In the genomic region with DNA sequence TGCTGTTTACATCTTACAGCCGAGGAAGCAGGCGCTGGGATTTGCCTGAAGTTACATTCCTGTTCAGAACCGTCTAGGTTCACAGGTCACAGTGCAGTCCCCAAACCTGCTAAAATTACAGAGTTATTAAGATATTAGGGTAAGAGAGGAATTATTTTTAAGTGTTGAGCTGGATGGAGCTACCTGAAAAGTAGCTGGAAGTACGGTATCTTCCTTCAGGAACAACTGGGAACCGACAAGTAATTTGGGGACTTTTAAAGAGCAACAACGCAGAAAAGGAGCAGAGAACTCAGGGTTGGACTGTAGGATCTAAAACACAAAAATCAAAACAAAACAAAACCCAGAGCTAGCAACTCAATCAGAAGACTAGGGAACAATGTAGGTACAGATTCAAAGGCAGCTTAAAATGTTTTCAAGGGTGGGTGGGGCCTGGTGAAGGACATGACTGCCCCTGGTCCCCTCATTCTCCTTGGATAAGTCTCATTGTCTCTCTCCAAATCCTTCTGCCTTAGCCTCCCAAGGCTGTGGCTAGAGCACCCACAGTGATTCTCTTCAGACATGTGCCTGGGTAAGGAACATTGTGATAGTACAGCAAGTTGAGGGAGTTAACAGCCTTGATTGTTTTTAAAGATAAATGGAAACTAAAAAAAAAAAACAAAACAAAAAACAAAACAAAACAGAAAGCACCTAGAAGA, we compare ENCODE assay signal across 7 mouse cellular contexts. TPM values are rescaled to one million over a fixed set of nuclear protein-coding genes. Genes with fewer than 3 reads are reported as not detected.
A peak's percentile ranks its signal among the peaks of the same experiment; 100 is the strongest.
DNase-seq lines count a peak whose midpoint lies in the region; ATAC-seq and TF ChIP-seq lines count a peak whose summit lies in the region.

No protein-coding gene starts in this region.

- H3K4me3 ChIP-seq in lung, embryonic 16.5 days (ENCODE audit: low read length), result peak overlapping the region; percentile 80
- H3K4me3 ChIP-seq in embryonic facial prominence, embryonic 11.5 days (ENCODE audit: low read depth, low read length), result no peak overlapping the region
- H3K4me3 ChIP-seq in intestine, postnatal 0 days (ENCODE audit: low read depth, low read length), result peak overlapping the region; percentile 93
- H3K4me3 ChIP-seq in stomach, embryonic 14.5 days (ENCODE audit: low read depth, low read length), result peak overlapping the region; percentile 83; the same call in 1 of the 2 replicates

- no peaks in the 10 kb centered on the region for H3K36me3 ChIP-seq in lung, embryonic 16.5 days (ENCODE audit: control insufficient read depth, insufficient read depth, low read length)
- H3K36me3 ChIP-seq in embryonic facial prominence, embryonic 11.5 days (replicated peaks; ENCODE audit: control insufficient read depth, insufficient read depth, low read depth, low read length), result no peaks in the 10 kb centered on the region
- H3K36me3 ChIP-seq in intestine, postnatal 0 days (ENCODE audit: control insufficient read depth, insufficient read depth), result no peaks in the 10 kb centered on the region
- no peaks in the 10 kb centered on the region for H3K36me3 ChIP-seq in stomach, embryonic 14.5 days (ENCODE audit: control insufficient read depth, insufficient read depth, low read length)

- TF ChIP-seq CTCF in intestine, postnatal 0 days (IDR thresholded peaks at IDR 0.05; ENCODE audit: low read depth), result no peak

- peak overlapping the region; percentile 66 for H3K4me2 ChIP-seq in lung, embryonic 16.5 days (ENCODE audit: low read depth, low read length)
- peak overlapping the region; percentile 8; the same call in 1 of the 2 replicates for H3K4me2 ChIP-seq in embryonic facial prominence, embryonic 11.5 days (ENCODE audit: low read depth, low read length)
- peak overlapping the region; percentile 67 for H3K4me2 ChIP-seq in intestine, postnatal 0 days (replicated peaks; ENCODE audit: low read depth)
- peak overlapping the region; percentile 75 for H3K4me2 ChIP-seq in stomach, embryonic 14.5 days (replicated peaks; ENCODE audit: low read depth, low read length)

- H3K9me3 ChIP-seq in lung, embryonic 16.5 days (ENCODE audit: control insufficient read depth, low read length), result no peaks in the 10 kb centered on the region
- H3K9me3 ChIP-seq in embryonic facial prominence, embryonic 11.5 days (replicated peaks; ENCODE audit: control insufficient read depth, low read length), result no peaks in the 10 kb centered on the region
- no peaks in the 10 kb centered on the region for H3K9me3 ChIP-seq in intestine, postnatal 0 days (ENCODE audit: control insufficient read depth)
- no peaks in the 10 kb centered on the region for H3K9me3 ChIP-seq in stomach, embryonic 14.5 days (ENCODE audit: control insufficient read depth, low read depth, low read length)

- no peaks in the 10 kb centered on the region for H3K27me3 ChIP-seq in lung, embryonic 16.5 days (ENCODE audit: control insufficient read depth, insufficient read depth, low read depth, low read length)
- H3K27me3 ChIP-seq in embryonic facial prominence, embryonic 11.5 days (ENCODE audit: control insufficient read depth, insufficient read depth, low read length), result no peaks in the 10 kb centered on the region
- H3K27me3 ChIP-seq in intestine, postnatal 0 days (replicated peaks; ENCODE audit: control insufficient read depth, insufficient read depth, low read length), result no peaks in the 10 kb centered on the region
- H3K27me3 ChIP-seq in stomach, embryonic 14.5 days (ENCODE audit: control insufficient read depth, insufficient read depth, low read length), result no peaks in the 10 kb centered on the region

- ATAC-seq in lung, embryonic 16.5 days (ENCODE audit: low read depth), result no peak
- no peak for ATAC-seq in embryonic facial prominence, embryonic 11.5 days (replicated peaks; ENCODE audit: insufficient number of reproducible peaks, low FRiP score, low TSS enrichment, low read depth)
- ATAC-seq in intestine, postnatal 0 days, result no peak
- no peak for ATAC-seq in stomach, embryonic 14.5 days (ENCODE audit: insufficient number of reproducible peaks, insufficient read depth, low FRiP score, low read depth)

- peak overlapping the region; percentile 16 for H3K9ac ChIP-seq in lung, embryonic 16.5 days (ENCODE audit: low read length)
- H3K9ac ChIP-seq in embryonic facial prominence, embryonic 11.5 days (replicated peaks; ENCODE audit: low read length), result peak overlapping the region; percentile 34; the same call in 1 of the 2 replicates
- no peak overlapping the region for H3K9ac ChIP-seq in intestine, postnatal 0 days (ENCODE audit: low read depth, low read length)
- H3K9ac ChIP-seq in stomach, embryonic 14.5 days (replicated peaks; ENCODE audit: low read depth, low read length), result no peak overlapping the region

- WGBS in lung, embryonic 16.5 days, result 40% methylated on average over 6 of the region's 6 CpGs
- WGBS in embryonic facial prominence, embryonic 11.5 days, result 28% methylated on average over 6 of the region's 6 CpGs
- WGBS in intestine, postnatal 0 days, result 60% methylated on average over 6 of the region's 6 CpGs
- 37% methylated on average over 6 of the region's 6 CpGs for WGBS in stomach, embryonic 14.5 days

- peaks cover 16% of the 10 kb centered on the region for H3K4me1 ChIP-seq in lung, embryonic 16.5 days (replicated peaks; ENCODE audit: control insufficient read depth, insufficient read depth, low read length)
- H3K4me1 ChIP-seq in embryonic facial prominence, embryonic 11.5 days (ENCODE audit: control insufficient read depth, insufficient read depth, low read length), result no peaks in the 10 kb centered on the region
- H3K4me1 ChIP-seq in intestine, postnatal 0 days (replicated peaks; ENCODE audit: control insufficient read depth, insufficient read depth, low read length), result no peaks in the 10 kb centered on the region
- no peaks in the 10 kb centered on the region for H3K4me1 ChIP-seq in stomach, embryonic 14.5 days (ENCODE audit: control insufficient read depth, insufficient read depth, low read length)

- no peak for DNase-seq in lung, postnatal 10 days
- peak; percentile 13 for DNase-seq in embryonic facial prominence, embryonic 11.5 days (ENCODE audit: low spot score)
- DNase-seq in right cerebral cortex, postnatal 36 days (ENCODE audit: low spot score in 2 of 2), result no peak
- DNase-seq in cerebellum, postnatal 4 days (ENCODE audit: low spot score in 2 of 2), result no peak

- H3K27ac ChIP-seq in lung, embryonic 16.5 days (ENCODE audit: low read length), result peak overlapping the region; percentile 100
- peak overlapping the region; percentile 4; the same call in 1 of the 2 replicates for H3K27ac ChIP-seq in embryonic facial prominence, embryonic 11.5 days (replicated peaks; ENCODE audit: low read depth, low read length)
- no peak overlapping the region for H3K27ac ChIP-seq in intestine, postnatal 0 days (ENCODE audit: low read depth, low read length)
- peak overlapping the region; percentile 98; the same call in 1 of the 2 replicates for H3K27ac ChIP-seq in stomach, embryonic 14.5 days (ENCODE audit: low read length)

RNA-seq across cellular contexts. Expression of a gene that starts 43.9 kb away (rescaled TPM):
- polyA plus RNA-seq in lung, embryonic 16.5 days (2015; fragmentation: Nextera tagmentation; extraction: Ambion mirVana), result 39.1 and 40.0 TPM in 2 replicates
- polyA plus RNA-seq in embryonic facial prominence, embryonic 11.5 days (2014; fragmentation: Nextera tagmentation; extraction: Ambion mirVana), result 54.9 and 61.7 TPM in 2 replicates
- 24.6 and 28.5 TPM in 2 replicates for polyA plus RNA-seq in intestine, postnatal 0 days (2015; fragmentation: Nextera tagmentation; extraction: Ambion mirVana)
- polyA plus RNA-seq in stomach, embryonic 14.5 days (2014; fragmentation: Nextera tagmentation; extraction: Ambion mirVana), result 66.1 and 70.3 TPM in 2 replicates

Comparison
In these comparisons a context has a peak if more than half of its experiments do, and no peak if none do; other contexts are left out.
1. H3K4me2 ChIP-seq: peak in every context shown above with its lines; median percentile 75 in stomach, embryonic 14.5 days; 67 in intestine, postnatal 0 days; 66 in lung, embryonic 16.5 days; 8 in embryonic facial prominence, embryonic 11.5 days.
2. H3K9ac ChIP-seq: peak in lung, embryonic 16.5 days (single experiment) and embryonic facial prominence, embryonic 11.5 days (single experiment); none in intestine, postnatal 0 days (single experiment) and stomach, embryonic 14.5 days (single experiment).